Mouse (Mus musculus) gastrocnemius, postnatal 10 days (tissue): Measurements from ENCODE around the gene Hemgn. TPM values are rescaled to one million over a fixed set of nuclear protein-coding genes. Genes with fewer than 3 reads are reported as not detected.
A peak's percentile ranks its signal among the peaks of the same experiment; 100 is the strongest.

Source experiments
- DNase-seq: peaks from one replicate; pipeline ENCODE4 v3.0.0; 2021; ENCODE audit warnings: mixed read lengths
- total RNA-seq, 2 experiments: library from RNA; stranded (reverse); gene quantifications; 2 replicates each; pipeline ENCODE4 v1.2.3; 2021

Hemgn gene
- total RNA-seq, 2 experiments from 2014 or later = 1.7 TPM; not detected in 1

DNA sequence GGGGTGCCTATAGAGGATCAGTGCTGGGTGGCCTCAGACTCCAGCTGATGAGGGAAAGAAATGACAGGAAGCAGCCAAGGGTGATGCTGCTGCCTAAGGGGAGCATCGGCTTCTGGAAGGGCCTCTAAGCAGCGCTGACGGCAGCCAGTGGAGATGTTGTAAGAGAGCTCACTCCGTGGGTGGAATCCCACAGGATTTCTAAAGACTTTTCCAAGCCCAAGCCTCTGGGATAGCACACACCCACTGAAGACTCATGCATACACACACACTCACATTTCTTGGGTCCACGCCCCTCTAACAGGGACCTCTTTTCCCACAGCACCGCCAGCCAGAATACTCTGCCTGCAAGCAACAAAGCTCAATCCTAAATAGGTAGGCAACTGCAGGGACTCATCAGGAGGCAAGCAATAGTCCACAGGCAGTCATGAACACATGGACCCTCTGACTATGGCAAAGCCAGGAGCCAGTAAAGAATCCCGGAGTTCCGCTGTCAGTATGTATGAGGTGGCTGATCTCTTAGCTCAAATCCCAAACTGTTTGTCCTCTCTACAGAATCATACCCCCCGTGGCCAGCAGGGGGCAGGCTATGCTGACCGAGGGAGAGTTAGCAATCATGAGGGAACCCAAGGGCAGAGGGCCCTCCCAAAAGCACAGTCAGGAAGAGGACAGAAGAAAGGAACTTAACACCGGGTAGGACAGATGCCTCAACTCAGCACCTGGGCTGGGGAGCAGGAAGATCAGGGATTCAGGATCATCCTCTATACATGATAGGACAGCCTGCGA, 56.8 kb downstream of the Hemgn start:
- peak; percentile 78 for DNase-seq

GRCm38 (mm10) chr4:46353045-46353444, 60.3 kb downstream of the Hemgn start:
- no peak for DNase-seq

GRCm38 (mm10) chr4:46349530-46349929, 63.8 kb downstream of the Hemgn start:
- no peak for DNase-seq

DNA sequence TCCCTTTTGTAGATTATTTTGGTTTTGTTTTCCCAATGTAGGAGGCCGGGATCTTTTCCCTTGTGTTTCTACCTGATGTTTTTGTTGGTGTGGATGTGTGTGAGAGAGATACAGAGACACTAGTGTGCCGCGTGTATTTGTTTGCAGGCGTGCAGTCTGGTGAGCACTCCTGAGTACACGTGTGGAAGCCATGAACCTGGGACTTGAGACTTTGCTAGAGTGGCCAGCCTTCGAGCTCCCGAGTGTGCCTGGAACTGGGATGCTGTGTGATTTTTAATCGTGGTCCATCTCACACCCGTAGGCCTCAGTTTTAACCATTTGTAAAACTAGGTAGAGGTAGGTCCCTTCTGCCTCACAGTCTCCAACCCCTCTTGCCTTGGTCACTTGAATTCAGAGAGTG, 64.4 kb downstream of the Hemgn start:
- DNase-seq = no peak

DNA sequence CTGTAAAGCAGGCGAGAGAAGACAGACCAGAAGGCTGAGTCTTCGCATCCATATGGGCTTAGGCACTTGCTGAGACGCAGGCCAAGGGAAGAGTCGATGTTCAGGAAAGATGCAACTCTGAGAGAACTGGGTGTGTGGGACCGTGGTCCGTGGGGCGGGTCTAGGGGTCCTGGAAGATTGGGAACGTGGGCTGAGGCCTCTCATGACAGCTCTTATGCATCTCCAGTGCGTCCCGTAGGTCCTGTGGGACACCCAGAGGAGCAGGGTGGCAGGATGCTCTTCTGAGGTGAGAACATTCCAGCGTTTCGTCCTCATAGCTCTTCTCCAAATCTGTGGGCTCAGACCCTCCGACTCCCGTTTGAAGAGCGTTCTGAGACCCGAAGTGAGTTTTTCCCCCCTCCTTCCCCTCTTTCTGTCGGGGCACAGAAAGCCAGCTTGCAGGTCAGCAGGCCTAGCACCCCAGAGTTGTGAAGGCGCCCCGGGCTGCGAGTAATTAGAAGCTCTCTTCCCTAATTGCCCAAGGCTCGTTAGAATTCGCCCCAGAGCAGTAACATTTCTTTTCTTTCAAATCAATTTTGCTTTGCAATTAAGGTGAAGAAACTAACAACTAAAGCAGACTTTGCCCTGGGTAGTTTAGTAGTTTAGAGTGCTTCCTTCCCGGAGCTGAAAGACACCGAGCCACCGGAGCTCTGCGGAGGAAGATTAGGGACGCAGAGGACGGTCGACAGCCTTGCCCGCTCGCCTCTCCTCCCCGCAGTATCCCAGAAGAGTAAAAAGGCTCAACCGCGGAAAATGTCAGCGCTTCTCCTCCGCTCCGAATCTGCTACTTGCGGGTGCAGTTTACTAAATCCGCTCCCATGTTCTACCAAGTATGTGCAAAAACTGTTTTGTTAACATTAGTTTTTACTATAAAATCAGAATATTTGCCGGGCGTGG, 65.5 kb downstream of the Hemgn start:
- DNase-seq = no peak

- no peak for DNase-seq
Observed at GRCm38 (mm10) chr4:46347141-46347540, 66.2 kb downstream of the Hemgn start.

GRCm38 (mm10) chr4:46346221-46346620, 67.1 kb downstream of the Hemgn start:
- DNase-seq = no peak

- no peak for DNase-seq
Observed at GRCm38 (mm10) chr4:46345773-46346100, 67.6 kb downstream of the Hemgn start.

- no peak for DNase-seq
Observed at GRCm38 (mm10) chr4:46345056-46345772, 68.1 kb downstream of the Hemgn start.

DNA sequence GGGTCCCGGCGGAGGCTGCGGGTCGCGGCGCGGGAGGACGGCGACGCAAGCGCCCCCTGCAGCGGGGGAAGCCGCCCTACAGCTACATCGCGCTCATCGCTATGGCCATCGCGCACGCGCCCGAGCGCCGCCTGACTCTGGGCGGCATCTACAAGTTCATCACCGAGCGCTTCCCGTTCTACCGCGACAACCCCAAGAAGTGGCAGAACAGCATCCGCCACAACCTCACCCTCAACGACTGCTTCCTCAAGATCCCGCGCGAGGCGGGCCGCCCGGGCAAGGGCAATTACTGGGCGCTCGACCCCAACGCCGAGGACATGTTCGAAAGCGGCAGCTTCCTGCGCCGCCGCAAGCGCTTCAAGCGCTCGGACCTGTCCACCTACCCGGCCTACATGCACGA, 69.0 kb downstream of the Hemgn start:
- peak; percentile 21 for DNase-seq

Other genes with a start within 250 kb of the Hemgn start
- 10 to 100 TPM; 10.2 to 12.2 TPM for gene Xpa, start 217.2 kb downstream of the Hemgn start, total RNA-seq
- gene Foxe1, start 69.9 kb downstream of the Hemgn start, total RNA-seq = not detected
- 1 to 10 TPM; 3.5 to 4.0 TPM for gene Trmo, start 24.1 kb downstream of the Hemgn start, total RNA-seq
- gene Anp32b, start 37.4 kb upstream of the Hemgn start, total RNA-seq = 100 to 1,000 TPM in 1 of 2 experiments, 10 to 100 TPM in 1; 98.5 to 102 TPM
- gene Nans, start 75.7 kb upstream of the Hemgn start, total RNA-seq = 10 to 100 TPM; 34.7 to 38.0 TPM
- under 1 TPM; 0.63 to 0.93 TPM for gene Trim14, start 122.6 kb upstream of the Hemgn start, total RNA-seq
- under 1 TPM; 0.40 to 0.52 TPM for gene Coro2a, start 188.7 kb upstream of the Hemgn start, total RNA-seq
- 1 to 10 TPM; 1.6 to 1.8 TPM for gene Tbc1d2, start 236.7 kb upstream of the Hemgn start, total RNA-seq